Mouse (Mus musculus) liver, postnatal 0 days (tissue): ENCODE data around the gene Dcpp2. TPM values are rescaled to one million over a fixed set of nuclear protein-coding genes. Genes with fewer than 3 reads are reported as not detected.
A peak's percentile ranks its signal among the peaks of the same experiment; 100 is the strongest.
"Not testable (repeated sequence)": the region's sequence is repeated elsewhere in the genome, so short reads cannot be mapped to it uniquely, and the experiment has no call there.

Experiments
- ATAC-seq: fragments of 200-750 bp; cut with Nextera tagmentation; 2 replicates; pipeline ENCODE4 v1.8.0; 2017; ENCODE audit warnings: mild to moderate bottlenecking, moderate library complexity
- DNase-seq: peaks from one replicate; pipeline ENCODE4 v3.0.0-alpha.2; 2016
- H3K27ac ChIP-seq: fragments of 300-500 bp; sonication (generic); 2 replicates; pipeline ENCODE4 v1.5.1; 2014; ENCODE audit warnings: antibody characterized with exemption, moderate library complexity, mild to moderate bottlenecking, low read depth
- H3K27me3 ChIP-seq: fragments of 300-500 bp; sonication (generic); 2 replicates; pipeline ENCODE4 v1.6.1; 2014; ENCODE audit warnings: low read length, control low read depth, mixed read lengths; ENCODE audit not compliant: insufficient read depth
- H3K36me3 ChIP-seq: fragments of 300-500 bp; sonication (generic); replicated peaks from 2 replicates; pipeline ENCODE4 v1.6.1; 2014; ENCODE audit warnings: mild to moderate bottlenecking, control low read depth, low read length, moderate library complexity, mixed read lengths; ENCODE audit not compliant: insufficient read depth
- H3K4me1 ChIP-seq: fragments of 300-500 bp; sonication (generic); 2 replicates; pipeline ENCODE4 v1.6.1; 2014; ENCODE audit warnings: antibody characterized with exemption, mild to moderate bottlenecking, control low read depth; ENCODE audit not compliant: insufficient read depth
- H3K4me2 ChIP-seq: fragments of 300-500 bp; sonication (generic); 2 replicates; pipeline ENCODE4 v1.6.1; 2014; ENCODE audit warnings: low read depth, mild to moderate bottlenecking, low read length, moderate library complexity, mixed read lengths
- H3K4me3 ChIP-seq: fragments of 300-500 bp; sonication (generic); 2 replicates; pipeline ENCODE4 v1.5.1; 2014; ENCODE audit warnings: low read depth, low read length
- H3K9ac ChIP-seq: fragments of 300-500 bp; sonication (generic); replicated peaks from 2 replicates; pipeline ENCODE4 v1.6.1; 2014; ENCODE audit warnings: mild to moderate bottlenecking, moderate library complexity
- H3K9me3 ChIP-seq: fragments of 300-500 bp; sonication (generic); 2 replicates; pipeline ENCODE4 v1.6.1; 2016; ENCODE audit warnings: mild to moderate bottlenecking, control low read depth, low read length, mixed read lengths
- CTCF ChIP-seq: sonication (generic); IDR thresholded peaks from 2 replicates; pipeline ENCODE4 v1.5.1; 2016; ENCODE audit warnings: antibody characterized with exemption, low read depth
- EP300 ChIP-seq: IDR thresholded peaks from 2 replicates; pipeline ENCODE4 v1.6.1; 2016; ENCODE audit warnings: antibody characterized with exemption, low read depth, mild to moderate bottlenecking
- WGBS: fragments of 180-500 bp; shearing (Covaris S2); extraction: QIAGEN DNeasy Blood & Tissue Kit; methylation state at CpG from one replicate; pipeline ENCODE4 v1.1.7; 2014; ENCODE audit not compliant: insufficient replicate concordance; 5-methylcytosine and 5-hydroxymethylcytosine counted together
- polyA plus RNA-seq: library from polyadenylated mRNA; unstranded; fragments of >200 nt; fragmentation: Nextera tagmentation; extraction: Ambion mirVana; gene quantifications from 2 replicates; pipeline ENCODE4 v1.2.1, GENCODE M21; 2015

The Dcpp2 gene
- not detected in 2 replicates for polyA plus RNA-seq

GRCm38 (mm10) chr17:23880576-23880975 lies at the start of gene Dcpp2, which contains the start of gene Dcpp1:
Dcpp2 (plus strand) TSS chr17:23880880.
Dcpp1 (plus strand) TSS chr17:23880876.
- H3K36me3 ChIP-seq, H3K9me3 ChIP-seq, H3K27ac ChIP-seq, H3K4me2 ChIP-seq, ATAC-seq, H3K4me1 ChIP-seq, H3K9ac ChIP-seq, DNase-seq, H3K4me3 ChIP-seq, H3K27me3 ChIP-seq: not testable (repeated sequence)
- 51% methylated on average over 4 of the region's 4 CpGs for WGBS

DNA sequence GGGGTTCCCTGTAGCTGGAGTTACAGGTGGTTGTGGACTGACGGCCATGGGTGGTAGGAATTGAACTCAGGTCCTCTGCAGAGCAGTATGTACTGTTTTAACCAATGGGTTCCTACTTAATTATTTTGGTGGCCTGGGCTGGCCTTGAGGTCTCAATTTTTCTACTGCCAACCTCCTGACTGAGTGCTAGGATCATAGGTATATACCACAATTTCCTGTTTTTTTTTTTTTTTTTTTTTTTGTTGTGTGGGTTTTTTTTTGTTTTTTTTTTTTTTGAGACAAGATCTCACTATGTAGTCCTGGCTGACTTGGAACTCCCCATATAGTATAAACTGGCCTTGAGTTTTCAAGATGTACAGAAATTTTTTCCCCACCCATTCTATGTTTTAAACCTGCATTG lies 49.5 kb upstream of the Dcpp2 start:
- peaks cover 7% of the 10 kb centered on the region; the same call in 1 of the 2 replicates for H3K36me3 ChIP-seq
- peaks cover 4% of the 10 kb centered on the region; the same call in 1 of the 2 replicates for H3K27me3 ChIP-seq
- TF ChIP-seq CTCF (no peak), EP300 (no peak)
- no peak overlapping the region for H3K27ac ChIP-seq
- ATAC-seq = no peak
- H3K4me1 ChIP-seq = peaks cover 15% of the 10 kb centered on the region
- no peak overlapping the region for H3K4me2 ChIP-seq
- no peak overlapping the region for H3K4me3 ChIP-seq
- no peak overlapping the region for H3K9ac ChIP-seq
- 82% methylated on average over 1 of the region's 1 CpGs for WGBS
- H3K9me3 ChIP-seq = no peaks in the 10 kb centered on the region; the same call in 1 of the 2 replicates
- no peak for DNase-seq

DNA sequence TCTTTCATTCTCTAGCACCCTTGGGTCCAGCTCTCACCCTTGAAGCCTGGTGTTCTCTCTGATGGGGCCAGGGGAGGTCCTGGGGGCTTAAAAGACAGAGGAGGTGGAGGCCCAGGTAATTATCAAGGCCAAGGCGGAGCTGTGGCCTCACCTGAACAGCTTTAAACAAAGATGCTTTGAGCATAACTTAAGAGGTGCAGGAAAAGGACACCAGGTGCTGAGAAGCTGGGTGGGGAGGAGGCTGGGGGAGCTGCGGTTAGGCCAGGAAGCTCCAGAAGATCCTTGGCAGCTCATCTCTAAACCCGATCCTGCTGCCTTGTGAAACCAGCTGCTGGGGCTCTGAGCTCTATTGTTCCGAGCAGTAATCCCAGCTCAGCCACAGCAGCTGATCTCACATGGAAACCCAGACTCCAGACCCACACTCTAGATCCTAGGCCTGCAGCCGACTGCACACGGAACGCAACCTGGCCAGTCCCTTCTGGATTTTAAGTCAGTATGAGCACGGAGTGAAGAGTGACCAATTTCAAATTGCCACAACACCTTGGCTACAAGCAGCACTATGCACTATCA lies 44.6 kb upstream of the Dcpp2 start, which contains the start of gene Prss33:
TSS of gene Prss33 (minus strand) at position 51 of the 570 bp plus-strand sequence.
- WGBS = 73% methylated on average over 8 of the region's 8 CpGs
- Histone ChIP-seq H3K4me3 (no peak within 1 kb of the TSS), H3K36me3 (no peaks in the 10 kb centered on the region), H3K27me3 (peaks cover 4% of the 10 kb centered on the region; the same call in 1 of the 2 replicates), H3K27ac (no peak within 1 kb of the TSS), H3K4me2 (no peak within 1 kb of the TSS), H3K4me1 (no peaks in the 10 kb centered on the region), H3K9me3 (no peaks in the 10 kb centered on the region), H3K9ac (no peak within 1 kb of the TSS)
- TF ChIP-seq CTCF (no peak), EP300 (no peak)
- no peak for ATAC-seq
- DNase-seq = no peak

DNA sequence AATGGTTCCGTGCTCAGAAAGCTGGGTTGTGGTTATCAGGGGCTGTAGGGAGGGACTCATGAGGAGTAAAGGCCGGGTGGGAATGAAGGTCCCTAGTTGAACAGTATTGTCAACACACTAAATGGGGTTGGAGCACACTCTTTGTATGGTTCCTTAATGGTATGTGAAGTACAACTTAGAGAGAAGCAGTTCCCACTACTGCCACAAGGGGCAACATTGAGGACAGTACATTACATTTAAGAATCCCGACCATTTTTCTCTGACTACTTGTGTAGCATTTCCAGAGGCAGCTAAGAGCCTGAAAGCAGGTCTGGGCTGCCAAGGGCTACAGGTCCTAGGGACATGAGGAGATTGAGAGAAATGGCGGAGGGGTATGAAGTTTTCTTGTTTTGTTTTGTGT lies 39.5 kb upstream of the Dcpp2 start:
- no peak for ATAC-seq
- TF ChIP-seq EP300 (no peak), CTCF (peak; percentile 84)
- DNase-seq = peak; percentile 62

DNA sequence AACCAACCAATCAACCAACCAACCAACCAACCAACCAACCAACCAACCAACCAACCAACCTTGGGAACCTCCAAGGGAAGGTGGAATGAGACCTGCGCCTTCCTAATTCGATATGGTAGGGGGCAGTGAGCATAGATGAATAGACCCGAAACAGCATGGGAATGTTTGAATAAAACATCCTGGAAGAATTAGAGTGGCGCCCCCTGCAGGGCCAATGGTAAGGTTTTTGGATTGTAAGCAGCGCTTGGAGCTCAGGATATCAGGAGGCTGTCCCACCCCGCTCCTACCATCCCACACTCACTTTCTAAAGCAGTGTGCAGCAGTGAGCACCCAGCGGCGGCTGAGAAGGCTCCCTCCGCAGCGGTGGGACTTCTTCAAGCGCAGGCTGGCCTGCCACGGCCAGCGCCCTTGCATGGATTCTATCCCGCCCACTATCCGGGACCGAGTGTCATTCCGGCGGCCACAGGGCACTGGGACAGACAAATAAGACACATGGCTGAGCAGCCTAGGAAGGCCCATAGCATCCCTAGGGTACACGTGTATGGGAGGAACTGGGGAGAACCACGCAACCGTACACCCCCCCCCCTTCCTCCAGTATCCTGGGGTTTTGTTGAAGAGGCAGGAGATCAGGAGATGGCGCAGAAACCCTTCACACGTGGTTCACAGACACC lies 37.4 kb upstream of the Dcpp2 start:
- H3K36me3 ChIP-seq = no peaks in the 10 kb centered on the region
- H3K4me2 ChIP-seq = peak overlapping the region; percentile 43; the same call in 1 of the 2 replicates
- ATAC-seq (peak; percentile 5; the same call in 1 of the 2 replicates), DNase-seq (peak; percentile 43)
- H3K27ac ChIP-seq = no peak overlapping the region
- H3K4me3 ChIP-seq = no peak overlapping the region
- H3K27me3 ChIP-seq = no peaks in the 10 kb centered on the region
- H3K4me1 ChIP-seq = no peaks in the 10 kb centered on the region
- WGBS = 55% methylated on average over 23 of the region's 23 CpGs
- H3K9me3 ChIP-seq = no peaks in the 10 kb centered on the region
- peak; percentile 54 for TF ChIP-seq CTCF
- no peak for TF ChIP-seq EP300
- no peak overlapping the region for H3K9ac ChIP-seq

More for the DNA sequence above, 39.5 kb upstream of the Dcpp2 start:
- no peaks in the 10 kb centered on the region for H3K36me3 ChIP-seq
- no peaks in the 10 kb centered on the region for H3K4me1 ChIP-seq
- H3K9me3 ChIP-seq = no peaks in the 10 kb centered on the region
- H3K4me3 ChIP-seq = no peak overlapping the region
- H3K27me3 ChIP-seq = no peaks in the 10 kb centered on the region
- WGBS = 32% methylated on average over 4 of the region's 4 CpGs
- H3K27ac ChIP-seq = no peak overlapping the region
- H3K4me2 ChIP-seq = no peak overlapping the region
- H3K9ac ChIP-seq = no peak overlapping the region

- Histone ChIP-seq H3K4me1 (no peaks in the 10 kb centered on the region), H3K4me2 (peak within 1 kb of the TSS; percentile 43; the same call in 1 of the 2 replicates), H3K4me3 (no peak within 1 kb of the TSS), H3K27me3 (no peaks in the 10 kb centered on the region), H3K27ac (no peak within 1 kb of the TSS), H3K9ac (no peak within 1 kb of the TSS), H3K36me3 (no peaks in the 10 kb centered on the region), H3K9me3 (no peaks in the 10 kb centered on the region)
- TF ChIP-seq CTCF (peak; percentile 85), EP300 (no peak)
- ATAC-seq = peak; percentile 70; the same call in 1 of the 2 replicates
- 18% methylated on average over 19 of the region's 19 CpGs for WGBS
- DNase-seq = peak; percentile 76
Observed at GRCm38 (mm10) chr17:23843812-23844273, 36.8 kb upstream of the Dcpp2 start, which contains the start of the genes Prss32 and Prss41. Prss32 (plus strand) TSS chr17:23843855. Prss41 (minus strand) TSS chr17:23844172.
